Mouse (Mus musculus): ENCODE measurements around the gene Sept4. TPM values are rescaled to one million over a fixed set of nuclear protein-coding genes. Genes with fewer than 3 reads are reported as not detected.

Sept4 gene
- total RNA-seq, 2 experiments from 2014 or later: 59.0 to 78.8 TPM

GRCm38 (mm10) chr11:87596492-87596891 lies 27.8 kb downstream of the Sept4 start:
- DNase-seq (ENCODE audit: low spot score in 2 of 2): no peak

GRCm38 (mm10) chr11:87597061-87597460 lies 28.4 kb downstream of the Sept4 start:
- no peak for DNase-seq (ENCODE audit: low spot score in 2 of 2)

GRCm38 (mm10) chr11:87599395-87600089 lies 30.8 kb downstream of the Sept4 start:
- DNase-seq (ENCODE audit: low spot score in 2 of 2): no peak

GRCm38 (mm10) chr11:87600322-87600853 lies 31.7 kb downstream of the Sept4 start:
- DNase-seq (ENCODE audit: low spot score in 2 of 2): no peak

- no peak for DNase-seq (ENCODE audit: low spot score in 2 of 2)
Measured at GRCm38 (mm10) chr11:87602234-87602633, 33.5 kb downstream of the Sept4 start.

- no peak for DNase-seq (ENCODE audit: low spot score in 2 of 2)
Measured at GRCm38 (mm10) chr11:87603571-87603970, 34.9 kb downstream of the Sept4 start.

GRCm38 (mm10) chr11:87609264-87609663 lies 40.6 kb downstream of the Sept4 start:
- no peak for DNase-seq (ENCODE audit: low spot score in 2 of 2)

GRCm38 (mm10) chr11:87611547-87611946 lies 42.8 kb downstream of the Sept4 start:
- no peak for DNase-seq (ENCODE audit: low spot score in 2 of 2)

- DNase-seq (ENCODE audit: low spot score in 2 of 2): no peak
Measured at GRCm38 (mm10) chr11:87613972-87614371, 45.3 kb downstream of the Sept4 start.

- no peak for DNase-seq (ENCODE audit: low spot score in 2 of 2)
Measured at GRCm38 (mm10) chr11:87615551-87615950, 46.8 kb downstream of the Sept4 start.

- no peak for DNase-seq (ENCODE audit: low spot score in 2 of 2)
Measured at GRCm38 (mm10) chr11:87615952-87616351, 47.2 kb downstream of the Sept4 start.

GRCm38 (mm10) chr11:87616790-87617474 lies 48.2 kb downstream of the Sept4 start, which contains the start of gene Hsf5:
Gene Hsf5, plus strand, starts transcription at chr11:87617164.
- no peak for DNase-seq (ENCODE audit: low spot score in 2 of 2)

GRCm38 (mm10) chr11:87617606-87618005 lies 48.9 kb downstream of the Sept4 start:
- DNase-seq (ENCODE audit: low spot score in 2 of 2): no peak

- no peak for DNase-seq (ENCODE audit: low spot score in 2 of 2)
Measured at GRCm38 (mm10) chr11:87623160-87623559, 54.5 kb downstream of the Sept4 start.

- DNase-seq (ENCODE audit: low spot score in 2 of 2): peak in 1 of 2 experiments; percentile 13
Measured at GRCm38 (mm10) chr11:87629859-87630258, 61.2 kb downstream of the Sept4 start.

GRCm38 (mm10) chr11:87638793-87639192 lies 70.1 kb downstream of the Sept4 start:
- DNase-seq (ENCODE audit: low spot score in 2 of 2): no peak

- DNase-seq (ENCODE audit: low spot score in 2 of 2): peak; percentile 28 to 62
Measured at GRCm38 (mm10) chr11:87639206-87639605, 70.5 kb downstream of the Sept4 start.

Other genes with a start within 250 kb of the Sept4 start
- under 1 TPM; 0.71 to 0.86 TPM for gene Ppm1e, start 209.9 kb upstream of the Sept4 start, total RNA-seq (2021)
- 1 to 10 TPM; 3.9 to 4.6 TPM for gene Rad51c, start 163.9 kb upstream of the Sept4 start, total RNA-seq (2021)
- gene Tex14, start 163.8 kb upstream of the Sept4 start, total RNA-seq (2021): 1 to 10 TPM; 1.0 to 1.3 TPM
- not detected for gene Gm11492, start 2.2 kb upstream of the Sept4 start, total RNA-seq (2021)
- gene Mtmr4, start 23.3 kb downstream of the Sept4 start, total RNA-seq (2021): 10 to 100 TPM; 21.5 to 22.4 TPM
- under 1 TPM; 0.10 to 0.17 TPM for gene Hsf5, start 48.3 kb downstream of the Sept4 start, total RNA-seq (2021)
- gene Rnf43, start 93.8 kb downstream of the Sept4 start, total RNA-seq (2021): under 1 TPM; 0.17 to 0.29 TPM
- 10 to 100 TPM; 52.1 to 55.5 TPM for gene Supt4a, start 168.6 kb downstream of the Sept4 start, total RNA-seq (2021)
- gene Tspoap1, start 191.6 kb downstream of the Sept4 start, total RNA-seq (2021): under 1 TPM; 0.18 to 0.39 TPM
- under 1 TPM; 0.34 to 0.93 TPM for gene Mpo, start 224.7 kb downstream of the Sept4 start, total RNA-seq (2021)

Data from gastrocnemius, postnatal 4 days (tissue).